Mouse (Mus musculus): ENCODE measurements at regions not wholly inside any gene's neighbourhood (a gene's known extent, or its start where the extent isn't known, plus 50 kb on each side); places are given as distances from the start of the nearest gene placed in this dataset.
A peak's percentile ranks its signal among the peaks of the same experiment; 100 is the strongest.

- no peak for DNase-seq (ENCODE audit: low read depth)
These were observed 201.8 kb upstream of the Gm11042 start for GRCm38 (mm10) chr12:74518032-74518431.

- no peak for DNase-seq (ENCODE audit: low read depth)
These were observed 200.3 kb upstream of the Gm11042 start for GRCm38 (mm10) chr12:74516527-74516926.

GRCm38 (mm10) chr12:74502791-74503190 lies 186.6 kb upstream of the Gm11042 start:
- DNase-seq (ENCODE audit: low read depth): no peak

- DNase-seq (ENCODE audit: low read depth): peak; percentile 6
These were observed 161.4 kb upstream of the Gm11042 start for GRCm38 (mm10) chr12:74477619-74478018.

- peak; percentile 56 for DNase-seq (ENCODE audit: low read depth)
These were observed 158.5 kb upstream of the Gm11042 start for GRCm38 (mm10) chr12:74474741-74475140.

GRCm38 (mm10) chr12:74458521-74458920 lies 142.3 kb upstream of the Gm11042 start:
- DNase-seq (ENCODE audit: low read depth): no peak

- no peak for DNase-seq (ENCODE audit: low read depth)
These were observed 136.3 kb upstream of the Gm11042 start for GRCm38 (mm10) chr12:74452375-74453090.

GRCm38 (mm10) chr12:74448248-74448647 lies 132.1 kb upstream of the Gm11042 start:
- DNase-seq (ENCODE audit: low read depth): no peak

GRCm38 (mm10) chr12:74434874-74435273 lies 118.7 kb upstream of the Gm11042 start:
- DNase-seq (ENCODE audit: low read depth): no peak

- no peak for DNase-seq (ENCODE audit: low read depth)
These were observed 98.5 kb upstream of the Gm11042 start for GRCm38 (mm10) chr12:74414738-74415137.

- DNase-seq (ENCODE audit: low read depth): no peak
These were observed 94.3 kb upstream of the Gm11042 start for GRCm38 (mm10) chr12:74410511-74410910.

GRCm38 (mm10) chr12:74407591-74408095 lies 91.4 kb upstream of the Gm11042 start:
- no peak for DNase-seq (ENCODE audit: low read depth)

GRCm38 (mm10) chr12:74389811-74390210 lies 73.6 kb upstream of the Gm11042 start:
- no peak for DNase-seq (ENCODE audit: low read depth)
